Mouse (Mus musculus): ENCODE data around the gene Hsd11b2. TPM values are rescaled to one million over a fixed set of nuclear protein-coding genes. Genes with fewer than 3 reads are reported as not detected.

Gene Hsd11b2
- total RNA-seq, 2 experiments from 2014 or later, result not detected

DNA sequence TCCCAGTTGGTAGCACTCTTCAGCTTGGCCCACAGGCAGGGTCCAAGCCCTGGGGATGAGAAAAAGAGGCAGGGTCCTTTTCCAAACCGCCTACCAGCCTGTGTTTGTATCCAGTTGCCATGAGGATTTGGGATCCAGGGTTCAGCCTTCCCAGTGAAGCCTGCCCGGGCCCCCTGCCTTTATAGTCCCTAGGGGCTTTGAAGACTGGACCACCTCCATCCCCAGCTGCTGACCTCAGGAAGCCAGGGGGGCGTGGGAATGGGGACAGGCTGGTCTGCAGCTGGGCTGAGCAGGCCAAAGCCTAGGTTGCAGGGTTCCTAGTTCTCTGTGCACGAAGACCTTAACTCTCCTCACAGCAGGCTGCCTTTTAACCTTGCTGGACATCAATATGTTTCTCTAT is 43.3 kb upstream of the Hsd11b2 start:
- no peak for DNase-seq (ENCODE audit: extremely low spot score in 1 of 2, low spot score in 2 of 2)
- no peak for TF ChIP-seq CTCF (IDR thresholded peaks at IDR 0.05)
- Histone ChIP-seq H3K27ac (peak overlapping the region; percentile 59), H3K4me3 (no peak overlapping the region)
- intact Hi-C loops (cut with DNase I), result no loop called here

DNA sequence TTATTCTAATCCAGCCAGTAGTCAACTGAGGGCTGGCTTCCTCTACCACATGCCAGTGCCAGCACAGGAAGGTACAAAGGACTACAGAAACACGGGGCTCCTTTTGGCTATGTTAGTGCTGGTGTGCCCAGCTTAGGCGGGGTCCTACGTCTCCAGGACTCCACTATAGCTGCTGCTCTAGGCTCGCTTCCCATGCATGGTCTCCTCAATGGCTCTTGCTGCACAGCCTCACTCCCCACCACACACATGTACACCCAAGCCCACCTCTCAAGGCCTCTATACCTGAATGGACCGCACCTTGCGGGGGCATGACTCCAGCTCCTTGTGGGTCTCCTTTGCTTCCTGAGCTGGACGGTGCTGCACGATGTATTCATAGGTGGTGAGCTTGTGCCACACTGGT is 42.8 kb upstream of the Hsd11b2 start:
- TF ChIP-seq CTCF (IDR thresholded peaks at IDR 0.05), result no peak
- H3K27ac ChIP-seq, result no peak overlapping the region
- intact Hi-C loops (cut with DNase I), result no loop called here
- no peak for DNase-seq (ENCODE audit: extremely low spot score in 1 of 2, low spot score in 2 of 2)
- no peak overlapping the region for H3K4me3 ChIP-seq

DNA sequence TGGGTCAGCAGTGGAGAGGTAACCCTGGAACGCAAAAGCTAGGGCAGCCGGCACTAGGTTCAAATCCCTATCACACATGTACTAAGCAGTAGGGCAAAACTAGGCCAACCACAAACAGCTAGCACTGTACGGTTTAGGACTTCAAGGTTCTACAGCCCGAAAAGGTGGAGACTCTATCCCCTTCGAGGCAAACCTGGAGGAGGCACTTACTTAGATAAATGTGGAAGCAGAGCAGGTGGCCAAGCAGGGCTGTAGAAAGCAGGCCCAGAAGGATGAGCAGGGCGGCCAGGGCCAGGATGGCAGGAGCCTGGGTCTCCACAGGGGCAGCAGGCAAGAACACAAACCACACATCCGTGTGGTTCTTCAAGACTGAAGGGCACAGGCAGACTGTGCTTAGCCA is 42.4 kb upstream of the Hsd11b2 start:
- no peak for TF ChIP-seq CTCF (IDR thresholded peaks at IDR 0.05)
- Histone ChIP-seq H3K4me3 (no peak overlapping the region), H3K27ac (no peak overlapping the region)
- no peak for DNase-seq (ENCODE audit: extremely low spot score in 1 of 2, low spot score in 2 of 2)
- intact Hi-C loops (cut with DNase I), result no loop called here

DNA sequence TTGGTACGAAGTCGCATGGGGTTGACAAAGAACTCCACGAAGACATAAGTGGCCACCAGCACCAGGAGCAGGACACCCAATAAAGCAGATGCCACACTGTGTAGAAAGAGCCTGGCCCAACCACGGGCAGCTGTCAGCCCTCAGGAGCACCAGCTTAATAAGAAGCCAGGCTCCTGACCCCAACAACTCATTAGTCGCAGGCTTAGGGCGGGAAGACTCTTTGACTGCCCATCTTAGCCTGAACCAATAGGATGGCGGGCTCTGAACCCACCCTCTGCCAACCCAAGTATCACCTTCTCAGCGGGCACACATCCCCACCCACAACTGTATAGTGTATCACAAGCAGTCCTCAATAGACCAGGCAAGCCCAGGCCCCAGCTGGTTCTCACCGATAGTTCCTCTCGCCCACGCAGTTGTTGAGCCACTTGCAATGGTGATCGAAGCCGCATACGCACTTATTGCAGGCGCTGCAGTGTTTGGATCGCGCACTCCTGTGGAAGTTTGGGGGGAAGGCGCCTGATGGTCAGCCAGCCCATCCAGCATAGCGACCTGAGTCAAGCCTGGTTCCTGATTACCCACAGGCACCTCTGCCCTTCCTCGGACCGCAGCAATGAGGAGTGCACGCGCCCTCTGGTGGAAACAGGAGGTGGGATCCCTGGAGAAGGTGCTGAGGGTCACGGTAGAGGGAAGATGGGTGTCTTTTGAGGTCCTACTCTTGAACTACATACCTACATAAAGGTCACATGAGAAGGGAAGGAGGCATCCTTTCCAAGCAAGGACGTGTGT is 41.7 kb upstream of the Hsd11b2 start:
- Histone ChIP-seq H3K27ac (no peak overlapping the region), H3K4me3 (no peak overlapping the region)
- DNase-seq (ENCODE audit: extremely low spot score in 1 of 2, low spot score in 2 of 2), result peak in 1 of 2 experiments; percentile 43
- peak; percentile 70 for TF ChIP-seq CTCF (IDR thresholded peaks at IDR 0.05)
- intact Hi-C loops (cut with DNase I), result no loop called here

DNA sequence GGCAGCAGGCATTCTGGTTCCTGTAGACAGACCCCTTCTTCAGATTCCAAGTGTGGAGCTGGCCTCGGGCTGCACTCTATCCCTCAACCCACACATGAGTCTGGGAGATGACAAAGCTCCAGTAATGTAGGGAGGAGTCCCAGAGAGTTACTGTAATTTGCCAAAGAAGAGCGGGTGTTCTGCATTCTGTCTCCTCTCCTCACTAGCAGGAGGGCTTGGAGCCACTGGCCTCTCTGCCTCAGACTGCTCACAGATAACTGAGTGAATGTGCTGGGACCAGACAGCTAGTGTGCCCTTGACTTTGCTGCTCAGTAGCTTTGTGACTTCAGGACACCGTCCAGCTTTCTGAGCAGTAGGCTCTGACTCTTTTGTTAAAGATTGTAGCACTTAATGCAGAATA is 40.8 kb upstream of the Hsd11b2 start:
- no peak for DNase-seq (ENCODE audit: extremely low spot score in 1 of 2, low spot score in 2 of 2)
- intact Hi-C loops (cut with DNase I), result no loop called here

DNA sequence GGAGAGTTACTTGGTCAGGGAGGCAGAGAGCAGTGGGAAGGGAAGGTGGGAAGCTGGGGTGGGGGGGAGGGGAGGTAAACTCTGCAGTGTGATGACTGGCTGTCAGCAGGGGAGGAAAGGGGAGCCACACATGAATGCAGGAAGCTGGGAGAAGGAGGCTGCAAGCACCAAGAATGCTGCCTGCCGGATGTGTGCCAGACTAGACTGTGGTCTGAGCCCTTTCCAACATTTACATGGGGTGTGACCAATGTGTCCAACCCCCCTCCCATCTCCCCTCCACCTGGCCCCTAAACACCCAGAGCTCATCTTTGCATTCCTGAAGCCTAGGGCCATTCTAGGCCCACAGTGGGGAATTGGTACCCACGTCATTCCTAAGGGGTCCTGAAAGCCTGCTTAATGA is 37.5 kb upstream of the Hsd11b2 start:
- TF ChIP-seq CTCF (IDR thresholded peaks at IDR 0.05), result no peak
- Histone ChIP-seq H3K4me3 (no peak overlapping the region), H3K27ac (no peak overlapping the region)
- intact Hi-C loops (cut with DNase I), result no loop called here
- no peak for DNase-seq (ENCODE audit: extremely low spot score in 1 of 2, low spot score in 2 of 2)

More for the DNA sequence above, 40.8 kb upstream of the Hsd11b2 start:
- TF ChIP-seq CTCF (IDR thresholded peaks at IDR 0.05), result no peak
- Histone ChIP-seq H3K4me3 (no peak overlapping the region), H3K27ac (no peak overlapping the region)

DNA sequence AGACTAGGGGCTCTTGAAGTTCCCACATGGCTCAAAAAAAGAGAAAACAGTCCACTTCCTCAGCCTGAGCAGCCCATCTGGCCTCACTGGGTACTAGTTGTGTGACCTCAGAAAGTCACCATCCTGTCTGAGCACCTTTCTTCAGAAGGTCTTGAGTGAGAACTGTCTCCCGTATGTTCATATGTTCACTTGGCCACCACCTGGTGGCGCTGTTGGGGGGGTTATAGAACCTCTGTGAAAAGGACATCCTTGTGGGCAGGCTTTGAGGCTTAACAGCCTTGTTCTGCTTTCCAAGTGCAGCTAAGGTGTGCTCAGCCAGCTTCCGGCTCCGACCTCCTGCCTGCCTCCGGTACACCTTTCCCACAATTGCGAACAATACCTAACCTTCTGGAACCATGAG is 37.1 kb upstream of the Hsd11b2 start:
- peak; percentile 59 for TF ChIP-seq CTCF (IDR thresholded peaks at IDR 0.05)
- H3K4me3 ChIP-seq, result no peak overlapping the region
- intact Hi-C loops (cut with DNase I), result no loop called here
- no peak for DNase-seq (ENCODE audit: extremely low spot score in 1 of 2, low spot score in 2 of 2)
- no peak overlapping the region for H3K27ac ChIP-seq

DNA sequence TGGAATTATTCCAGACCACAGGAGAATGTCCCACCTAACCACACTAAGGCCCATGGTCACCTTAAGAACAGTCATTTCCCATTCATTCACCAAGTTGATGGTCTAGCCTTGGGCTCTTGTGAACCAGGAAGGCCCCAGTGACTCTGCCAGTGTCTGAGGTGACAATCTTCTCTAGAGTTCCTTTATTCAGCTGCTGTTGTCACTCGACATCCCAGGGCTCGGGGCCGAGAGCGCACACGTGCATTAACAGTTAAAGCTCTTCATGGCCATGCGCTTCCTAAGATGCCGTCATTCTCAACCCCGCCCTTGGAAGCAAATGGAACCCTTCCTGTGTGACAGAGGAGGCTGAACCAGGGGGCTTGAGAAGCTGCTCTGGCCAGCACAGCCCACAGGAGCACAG is 36.4 kb upstream of the Hsd11b2 start:
- Histone ChIP-seq H3K27ac (no peak overlapping the region), H3K4me3 (no peak overlapping the region)
- DNase-seq (ENCODE audit: extremely low spot score in 1 of 2, low spot score in 2 of 2), result no peak
- intact Hi-C loops (cut with DNase I), result no loop called here
- TF ChIP-seq CTCF (IDR thresholded peaks at IDR 0.05), result no peak

DNA sequence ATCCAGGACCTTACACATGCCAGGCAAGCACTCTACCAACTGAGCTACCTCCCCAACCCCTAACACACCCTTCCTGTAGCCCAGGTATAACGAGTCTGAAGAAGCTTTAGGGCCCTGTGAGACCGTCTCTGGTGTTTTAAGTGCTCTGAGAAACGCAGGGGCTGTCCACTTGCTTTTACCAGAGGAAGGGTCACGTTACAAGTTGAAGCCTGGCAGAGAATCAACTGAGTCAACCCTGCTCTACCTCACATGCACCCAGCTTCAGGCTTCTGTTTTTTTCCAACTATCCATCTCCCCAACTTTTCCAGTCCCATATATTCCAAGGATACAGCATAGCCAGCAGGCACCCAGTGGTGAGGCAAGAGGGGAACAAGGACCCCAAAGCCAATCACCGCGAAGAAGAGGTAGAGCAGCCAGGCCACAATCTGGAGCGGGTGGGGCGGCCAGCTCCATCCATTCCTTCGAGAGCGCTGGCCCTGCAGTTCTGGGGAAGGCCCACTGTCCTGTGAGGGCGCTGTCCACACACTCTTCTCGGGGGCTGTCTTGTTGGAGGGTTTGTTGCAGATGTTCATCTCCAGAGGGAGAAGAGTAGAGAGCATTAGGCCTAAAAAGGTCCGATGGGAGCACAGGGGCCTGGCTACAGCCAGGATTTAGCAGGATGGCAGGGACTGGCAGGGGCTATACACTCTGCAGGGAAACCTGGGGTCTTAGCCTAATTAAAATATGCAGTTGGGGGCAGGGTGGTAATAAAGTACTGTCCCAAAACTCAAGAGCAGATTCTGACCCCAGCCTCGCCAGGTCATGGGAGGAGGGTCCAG is 35.1 kb upstream of the Hsd11b2 start:
- intact Hi-C loops (cut with DNase I), result no loop called here
- peak; percentile 62 for TF ChIP-seq CTCF (IDR thresholded peaks at IDR 0.05)
- Histone ChIP-seq H3K4me3 (no peak overlapping the region), H3K27ac (no peak overlapping the region)
- DNase-seq (ENCODE audit: extremely low spot score in 1 of 2, low spot score in 2 of 2), result no peak

DNA sequence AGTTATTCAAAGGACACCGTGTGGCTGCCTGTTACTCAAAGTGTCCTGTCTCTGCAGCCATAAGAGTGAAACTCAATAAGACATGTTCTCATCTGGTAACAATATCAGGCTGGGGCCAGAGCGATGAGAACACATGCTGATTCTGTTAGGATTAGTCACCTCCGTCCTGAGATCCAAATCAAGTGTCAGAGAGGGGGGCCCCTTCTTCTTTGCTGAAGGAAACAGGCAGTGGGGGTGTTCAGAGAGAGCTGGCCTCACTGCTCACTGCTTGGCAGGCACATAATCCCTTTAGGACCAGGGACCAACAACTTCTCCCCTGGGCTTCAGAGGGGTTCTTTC is 34.6 kb upstream of the Hsd11b2 start:
- TF ChIP-seq CTCF (IDR thresholded peaks at IDR 0.05), result no peak
- Histone ChIP-seq H3K4me3 (no peak overlapping the region), H3K27ac (no peak overlapping the region)
- intact Hi-C loops (cut with DNase I), result no loop called here
- no peak for DNase-seq (ENCODE audit: extremely low spot score in 1 of 2, low spot score in 2 of 2)

DNA sequence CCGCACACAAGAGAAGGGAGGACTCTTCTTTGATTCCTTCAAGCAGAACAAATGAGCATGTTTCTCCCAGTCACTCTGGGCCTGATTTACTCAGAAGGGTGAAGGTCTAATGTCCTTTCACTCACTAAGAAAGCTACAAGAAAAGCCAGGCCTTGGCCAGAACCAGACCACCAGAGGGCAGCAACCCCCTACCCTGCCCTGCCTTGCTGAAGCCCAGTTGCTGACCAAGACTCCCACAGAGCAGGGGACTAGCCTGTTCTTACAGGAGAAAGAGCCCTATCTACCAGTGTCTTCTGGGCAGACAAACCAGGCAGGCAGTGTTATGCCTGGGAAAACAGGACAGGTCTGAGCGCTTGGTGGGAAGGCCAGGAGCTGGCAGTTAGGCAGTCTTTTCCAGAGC is 34.2 kb upstream of the Hsd11b2 start:
- no peak overlapping the region for H3K4me3 ChIP-seq
- TF ChIP-seq CTCF (IDR thresholded peaks at IDR 0.05), result peak; percentile 47
- DNase-seq (ENCODE audit: extremely low spot score in 1 of 2, low spot score in 2 of 2), result no peak
- intact Hi-C loops (cut with DNase I), result no loop called here
- H3K27ac ChIP-seq, result no peak overlapping the region

DNA sequence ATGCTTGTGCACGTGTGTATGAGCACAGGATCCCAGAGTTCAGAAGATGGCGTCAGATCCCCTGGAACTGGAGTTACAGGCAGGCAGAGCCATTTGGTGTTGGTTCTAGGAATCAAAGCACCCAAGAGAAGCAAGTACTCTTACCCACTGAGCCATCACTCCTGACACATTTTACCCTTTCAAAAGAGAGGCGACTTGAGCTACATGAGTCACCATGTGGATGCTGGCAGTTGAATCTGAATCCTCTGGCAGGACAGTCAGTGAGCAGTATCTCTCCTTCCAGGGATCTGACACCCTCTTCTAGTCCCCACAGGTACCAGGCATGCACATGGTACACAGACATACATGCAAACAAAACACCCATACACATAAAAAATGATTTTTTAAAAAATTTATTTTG is 30.5 kb upstream of the Hsd11b2 start:
- intact Hi-C loops (cut with DNase I), result no loop called here
- H3K27ac ChIP-seq, result no peak overlapping the region
- no peak overlapping the region for H3K4me3 ChIP-seq
- no peak for DNase-seq (ENCODE audit: extremely low spot score in 1 of 2, low spot score in 2 of 2)
- no peak for TF ChIP-seq CTCF (IDR thresholded peaks at IDR 0.05)

DNA sequence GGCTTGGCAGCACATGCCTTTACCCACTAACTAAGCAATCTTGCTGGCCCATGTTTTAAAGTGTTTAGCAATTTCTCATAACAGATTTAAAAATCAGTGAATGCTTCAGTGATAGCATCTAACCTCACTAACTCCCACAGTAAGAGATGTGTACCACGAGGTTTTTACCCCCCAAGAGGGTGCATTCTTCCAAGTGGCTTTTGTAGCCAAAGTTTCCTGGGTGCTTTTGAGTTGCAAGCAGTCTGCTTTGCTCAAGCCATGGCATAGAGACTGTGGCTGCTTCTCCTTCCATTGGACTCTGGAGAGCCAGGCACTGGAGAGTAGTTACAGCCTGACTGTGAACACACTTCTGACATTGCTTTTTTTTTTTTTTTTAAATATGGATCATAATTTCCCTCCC is 29.3 kb upstream of the Hsd11b2 start:
- intact Hi-C loops (cut with DNase I), result no loop called here
- DNase-seq (ENCODE audit: extremely low spot score in 1 of 2, low spot score in 2 of 2), result no peak
- no peak overlapping the region for H3K27ac ChIP-seq
- no peak for TF ChIP-seq CTCF (IDR thresholded peaks at IDR 0.05)
- no peak overlapping the region for H3K4me3 ChIP-seq

Data from left cerebral cortex, adult 2 months (tissue).